Mouse (Mus musculus) kidney, embryonic 14.5 days (tissue): ENCODE data around the gene Hist1h2ah. TPM values are rescaled to one million over a fixed set of nuclear protein-coding genes. Genes with fewer than 3 reads are reported as not detected.

Source experiments
- ATAC-seq: fragments of 200-750 bp; cut with Nextera tagmentation; 2 replicates; pipeline ENCODE4 v1.8.0; 2017; ENCODE audit warnings: moderate number of reproducible peaks, mild to moderate bottlenecking, moderate TSS enrichment, moderate library complexity; ENCODE audit not compliant: low FRiP score, low TSS enrichment
- H3K27ac ChIP-seq: fragments of 300-500 bp; sonication (generic); 2 replicates; pipeline ENCODE4 v1.5.1; 2014; ENCODE audit warnings: low read depth, mild to moderate bottlenecking, low read length, moderate library complexity, mixed read lengths
- H3K27me3 ChIP-seq: fragments of 300-500 bp; sonication (generic); 2 replicates; pipeline ENCODE4 v1.6.1; 2014; ENCODE audit warnings: mild to moderate bottlenecking, low read length; ENCODE audit not compliant: control insufficient read depth, insufficient read depth
- H3K36me3 ChIP-seq: fragments of 300-500 bp; sonication (generic); 2 replicates; pipeline ENCODE4 v1.6.1; 2014; ENCODE audit warnings: low read length, mixed read lengths; ENCODE audit not compliant: control insufficient read depth, insufficient read depth
- H3K4me1 ChIP-seq: fragments of 300-500 bp; sonication (generic); 2 replicates; pipeline ENCODE4 v1.6.1; 2014; ENCODE audit warnings: low read length, mixed read lengths; ENCODE audit not compliant: control insufficient read depth, insufficient read depth
- H3K4me2 ChIP-seq: fragments of 300-500 bp; sonication (generic); replicated peaks from 2 replicates; pipeline ENCODE4 v1.6.1; 2014; ENCODE audit warnings: low read depth, mild to moderate bottlenecking, low read length
- H3K4me3 ChIP-seq: fragments of 300-500 bp; sonication (generic); 2 replicates; pipeline ENCODE4 v1.5.1; 2014; ENCODE audit warnings: mild to moderate bottlenecking, low read length
- H3K9ac ChIP-seq: fragments of 300-500 bp; sonication (generic); 2 replicates; pipeline ENCODE4 v1.6.1; 2014; ENCODE audit warnings: low read depth, mild to moderate bottlenecking, low read length, moderate library complexity
- H3K9me3 ChIP-seq: fragments of 300-500 bp; sonication (generic); 2 replicates; pipeline ENCODE4 v1.6.1; 2016; ENCODE audit warnings: low read length; ENCODE audit not compliant: control insufficient read depth
- WGBS: fragments of 180-500 bp; shearing (Covaris S2); extraction: QIAGEN DNeasy Blood & Tissue Kit; methylation state at CpG from one replicate; pipeline ENCODE4 v1.1.7; 2014; 5-methylcytosine and 5-hydroxymethylcytosine counted together
- microRNA-seq: library from miRNA; unstranded; fragments of <30 nt; microRNA quantifications from one replicate; pipeline ENCODE4, GENCODE M21; 2016
- polyA plus RNA-seq: library from polyadenylated mRNA; unstranded; fragments of >200 nt; fragmentation: Nextera tagmentation; extraction: Ambion mirVana; gene quantifications from 2 replicates; pipeline ENCODE4 v1.2.1, GENCODE M21; 2014

Hist1h2ah gene
- polyA plus RNA-seq, 1 experiment from 2014 or later, result 14.9 TPM

- Histone ChIP-seq H3K9ac (no peak overlapping the region), H3K4me3 (peak overlapping the region; percentile 38), H3K27ac (no peak overlapping the region), H3K36me3 (no peaks in the 10 kb centered on the region), H3K4me1 (no peaks in the 10 kb centered on the region), H3K9me3 (0 out of 2 replicates have a peak, but pooled peaks cover 5% of the 10 kb centered on the region), H3K27me3 (peaks cover 54% of the 10 kb centered on the region), H3K4me2 (peak overlapping the region; percentile 69)
- 0% methylated on average over 21 of the region's 21 CpGs for WGBS
- peak; percentile 81 for ATAC-seq
Measured at GRCm38 (mm10) chr13:21995331-21995914, 39.9 kb downstream of the Hist1h2ah start.

GRCm38 (mm10) chr13:21994896-21995295, 40.5 kb downstream of the Hist1h2ah start:
- 0 out of 2 replicates have a peak, but pooled peaks cover 5% of the 10 kb centered on the region for H3K9me3 ChIP-seq
- peaks cover 49% of the 10 kb centered on the region for H3K27me3 ChIP-seq
- H3K27ac ChIP-seq, result no peak overlapping the region
- WGBS, result 5% methylated on average over 8 of the region's 8 CpGs
- peak overlapping the region; percentile 69 for H3K4me2 ChIP-seq
- H3K4me3 ChIP-seq, result peak overlapping the region; percentile 38
- H3K9ac ChIP-seq, result no peak overlapping the region
- no peaks in the 10 kb centered on the region for H3K4me1 ChIP-seq
- no peak for ATAC-seq
- H3K36me3 ChIP-seq, result no peaks in the 10 kb centered on the region

GRCm38 (mm10) chr13:21993957-21994738, 41.2 kb downstream of the Hist1h2ah start:
- 0 out of 2 replicates have a peak, but pooled peaks have one; percentile 29 for ATAC-seq
- 0 out of 2 replicates have a peak, but pooled peaks cover 5% of the 10 kb centered on the region for H3K9me3 ChIP-seq
- H3K4me3 ChIP-seq, result no peak overlapping the region; the same call in 1 of the 2 replicates
- H3K27ac ChIP-seq, result no peak overlapping the region
- H3K27me3 ChIP-seq, result peaks cover 42% of the 10 kb centered on the region
- under 1% methylated on average over 22 of the region's 22 CpGs for WGBS
- H3K9ac ChIP-seq, result no peak overlapping the region
- H3K4me1 ChIP-seq, result no peaks in the 10 kb centered on the region
- H3K4me2 ChIP-seq, result peak overlapping the region; percentile 69; the same call in 1 of the 2 replicates
- H3K36me3 ChIP-seq, result no peaks in the 10 kb centered on the region

GRCm38 (mm10) chr13:21992550-21992949, 42.8 kb downstream of the Hist1h2ah start:
- Histone ChIP-seq H3K9me3 (0 out of 2 replicates have a peak, but pooled peaks cover 5% of the 10 kb centered on the region), H3K9ac (no peak overlapping the region)

More at GRCm38 (mm10) chr13:21992550-21992949, 42.8 kb downstream of the Hist1h2ah start:
- Histone ChIP-seq H3K27ac (no peak overlapping the region), H3K4me2 (no peak overlapping the region), H3K4me1 (no peaks in the 10 kb centered on the region), H3K27me3 (peaks cover 26% of the 10 kb centered on the region), H3K4me3 (no peak overlapping the region), H3K36me3 (no peaks in the 10 kb centered on the region)
- no peak for ATAC-seq
- WGBS, result 78% methylated on average over 5 of the region's 5 CpGs

Small RNAs within 50 kb of the gene (microRNA-seq; reads per million reads assigned to microRNA genes)
- gene Gm26300, result not detected
- not detected for gene Gm44390
- not detected for gene Gm44486

Other genes starting within 250 kb of the Hist1h2ah start
- gene Hist1h2an, start 248.3 kb downstream of the Hist1h2ah start, polyA plus RNA-seq, result 11.0 and 12.2 TPM in 2 replicates
- 1.9 and 4.3 TPM in 2 replicates for gene Hist1h2bp, start 248.1 kb downstream of the Hist1h2ah start, polyA plus RNA-seq
- gene Hist1h2bq, start 225.4 kb downstream of the Hist1h2ah start, polyA plus RNA-seq, result 25.4 and 40.2 TPM in 2 replicates
- gene Hist1h2ao, start 225.1 kb downstream of the Hist1h2ah start, polyA plus RNA-seq, result 2.5 TPM in 1 of 2 replicates, not detected in the other
- not detected in 2 replicates for gene Hist1h4m, start 223.8 kb downstream of the Hist1h2ah start, polyA plus RNA-seq
- gene Hist1h4n, start 203.4 kb downstream of the Hist1h2ah start, polyA plus RNA-seq, result 23.1 and 41.1 TPM in 2 replicates
- 4,540 and 6,439 TPM in 2 replicates for gene Hist1h2ap, start 202.1 kb downstream of the Hist1h2ah start, polyA plus RNA-seq
- gene Hist1h2br, start 201.8 kb downstream of the Hist1h2ah start, polyA plus RNA-seq, result 27.1 and 42.5 TPM in 2 replicates
- gene Zfp184, start 90.5 kb downstream of the Hist1h2ah start, polyA plus RNA-seq, result 15.5 and 17.9 TPM in 2 replicates
- gene Pom121l2, start 54.4 kb downstream of the Hist1h2ah start, polyA plus RNA-seq, result 0.36 TPM in 1 of 2 replicates, not detected in the other
- gene Prss16, start 25.8 kb downstream of the Hist1h2ah start, polyA plus RNA-seq, result not detected in 2 replicates
- gene Hist1h2bk, start 302 bp upstream of the Hist1h2ah start, polyA plus RNA-seq, result 14.1 and 26.0 TPM in 2 replicates
- gene Hist1h4i, start 5.8 kb upstream of the Hist1h2ah start, polyA plus RNA-seq, result 33.2 and 38.0 TPM in 2 replicates
- 81.2 and 125 TPM in 2 replicates for gene Hist1h2ag, start 7.4 kb upstream of the Hist1h2ah start, polyA plus RNA-seq
- gene Hist1h2bj, start 7.6 kb upstream of the Hist1h2ah start, polyA plus RNA-seq, result 18.7 and 33.9 TPM in 2 replicates
- gene Vmn1r188, start 48.9 kb upstream of the Hist1h2ah start, polyA plus RNA-seq, result not detected in 2 replicates
- gene Vmn1r189, start 70.3 kb upstream of the Hist1h2ah start, polyA plus RNA-seq, result not detected in 2 replicates
- gene Vmn1r191, start 148.4 kb upstream of the Hist1h2ah start, polyA plus RNA-seq, result not detected in 2 replicates
- not detected in 2 replicates for gene Vmn1r192, start 155.6 kb upstream of the Hist1h2ah start, polyA plus RNA-seq
- not detected in 2 replicates for gene Vmn1r193, start 187.6 kb upstream of the Hist1h2ah start, polyA plus RNA-seq
- gene Vmn1r194, start 208.6 kb upstream of the Hist1h2ah start, polyA plus RNA-seq, result not detected in 2 replicates
- gene Vmn1r195, start 235.0 kb upstream of the Hist1h2ah start, polyA plus RNA-seq, result not detected in 2 replicates